Mouse (Mus musculus) liver, embryonic 14.5 days (tissue): Measurements from ENCODE around the gene Ldhal6b.

Experiments
- CTCF ChIP-seq: IDR thresholded peaks from 2 replicates; pipeline ENCODE4 v1.5.1; 2016; ENCODE audit warnings: antibody characterized with exemption, low read depth, control low read depth
- EP300 ChIP-seq: IDR thresholded peaks from 2 replicates; pipeline ENCODE4 v1.6.1; 2016; ENCODE audit warnings: antibody characterized with exemption, low read depth

- TF ChIP-seq CTCF, result no peak
- no peak for TF ChIP-seq EP300
Observed at GRCm38 (mm10) chr17:5425204-5425603, 6.6 kb upstream of the Ldhal6b start.
